Mouse (Mus musculus): ENCODE measurements at regions not wholly inside any gene's neighbourhood (a gene's known extent, or its start where the extent isn't known, plus 50 kb on each side); places are given as distances from the start of the nearest gene placed in this dataset.
A peak's percentile ranks its signal among the peaks of the same experiment; 100 is the strongest.
"Not testable (repeated sequence)": the region's sequence is repeated elsewhere in the genome, so short reads cannot be mapped to it uniquely, and the experiment has no call there.

DNA sequence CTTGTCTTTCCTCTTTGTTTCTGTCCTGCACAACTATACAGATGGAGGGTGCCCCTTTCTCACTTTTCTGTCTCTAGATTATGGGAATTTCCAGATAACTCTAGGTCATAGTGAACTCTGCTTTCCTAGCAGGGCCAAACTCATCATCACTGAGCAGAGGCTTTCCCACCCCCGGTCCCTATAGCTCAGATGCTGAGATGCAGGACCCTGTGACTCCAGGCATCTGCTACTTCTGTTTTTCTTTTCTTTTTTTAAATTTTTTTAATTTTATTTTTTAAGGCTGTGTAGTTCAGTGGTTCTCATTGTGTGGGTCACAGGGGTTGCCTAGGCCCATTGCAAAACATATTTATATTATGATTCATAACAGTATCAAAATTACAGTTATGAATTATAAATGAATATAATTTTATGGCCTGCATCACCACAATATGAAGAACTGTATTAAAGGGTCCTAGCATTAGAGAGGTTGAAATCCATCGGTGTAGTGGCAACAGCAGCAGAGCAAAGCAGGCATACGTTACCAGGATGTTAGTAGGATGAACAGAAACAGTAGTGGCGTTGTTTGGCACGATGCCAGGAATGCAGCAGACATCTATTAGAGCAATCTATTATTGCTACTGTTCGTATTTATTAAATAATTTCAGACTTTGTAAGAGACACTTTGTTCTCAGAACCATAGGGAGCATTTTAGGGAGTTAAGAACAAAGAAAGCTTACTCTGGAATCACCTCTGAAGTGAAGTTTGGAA is 343.8 kb downstream of the Edem1 start:
- no peak for ATAC-seq (ENCODE audit: low read depth)
- 56% methylated on average over 6 of the region's 6 CpGs for WGBS
- no peak overlapping the region for H3K4me3 ChIP-seq (ENCODE audit: low read depth, low read length)
- DNase-seq (ENCODE audit: low spot score), result no peak
- H3K4me1 ChIP-seq (ENCODE audit: control insufficient read depth, insufficient read depth, low read length), result no peaks in the 10 kb centered on the region
- no peaks in the 10 kb centered on the region for H3K27me3 ChIP-seq (replicated peaks; ENCODE audit: control insufficient read depth, insufficient read depth, low read length)
- H3K9me3 ChIP-seq (ENCODE audit: control insufficient read depth, low read length), result no peaks in the 10 kb centered on the region
- no peak overlapping the region for H3K4me2 ChIP-seq (ENCODE audit: low read depth, low read length)
- H3K9ac ChIP-seq (ENCODE audit: low read depth, low read length), result no peak overlapping the region
- H3K27ac ChIP-seq (replicated peaks; ENCODE audit: low read depth, low read length), result no peak overlapping the region
- H3K36me3 ChIP-seq (ENCODE audit: control insufficient read depth, insufficient read depth, low read length), result no peaks in the 10 kb centered on the region

GRCm38 (mm10) chr6:109173015-109173414 is 344.6 kb downstream of the Edem1 start:
- Histone ChIP-seq H3K9ac (ENCODE audit: low read depth, low read length) (no peak overlapping the region), H3K4me3 (ENCODE audit: low read depth, low read length) (no peak overlapping the region), H3K9me3 (ENCODE audit: control insufficient read depth, low read length) (no peaks in the 10 kb centered on the region), H3K36me3 (ENCODE audit: control insufficient read depth, insufficient read depth, low read length) (no peaks in the 10 kb centered on the region), H3K4me1 (ENCODE audit: control insufficient read depth, insufficient read depth, low read length) (no peaks in the 10 kb centered on the region), H3K27me3 (replicated peaks; ENCODE audit: control insufficient read depth, insufficient read depth, low read length) (no peaks in the 10 kb centered on the region), H3K4me2 (ENCODE audit: low read depth, low read length) (no peak overlapping the region), H3K27ac (replicated peaks; ENCODE audit: low read depth, low read length) (no peak overlapping the region)
- 78% methylated on average over 1 of the region's 1 CpGs for WGBS
- ATAC-seq (ENCODE audit: low read depth), result no peak
- DNase-seq (ENCODE audit: low spot score), result no peak

GRCm38 (mm10) chr6:109176876-109177275 is 348.4 kb downstream of the Edem1 start:
- no peaks in the 10 kb centered on the region for H3K27me3 ChIP-seq (replicated peaks; ENCODE audit: control insufficient read depth, insufficient read depth, low read length)
- no peaks in the 10 kb centered on the region for H3K36me3 ChIP-seq (ENCODE audit: control insufficient read depth, insufficient read depth, low read length)
- H3K4me1 ChIP-seq (ENCODE audit: control insufficient read depth, insufficient read depth, low read length), result no peaks in the 10 kb centered on the region
- H3K4me2 ChIP-seq (ENCODE audit: low read depth, low read length), result no peak overlapping the region
- no peak overlapping the region for H3K9ac ChIP-seq (ENCODE audit: low read depth, low read length)
- WGBS, result 35% methylated on average over 3 of the region's 3 CpGs
- H3K9me3 ChIP-seq (ENCODE audit: control insufficient read depth, low read length), result no peaks in the 10 kb centered on the region
- ATAC-seq (ENCODE audit: low read depth), result no peak
- no peak overlapping the region for H3K4me3 ChIP-seq (ENCODE audit: low read depth, low read length)
- no peak overlapping the region for H3K27ac ChIP-seq (replicated peaks; ENCODE audit: low read depth, low read length)
- peak; percentile 29 for DNase-seq (ENCODE audit: low spot score)

- Histone ChIP-seq H3K9me3 (ENCODE audit: control insufficient read depth, low read length) (no peaks in the 10 kb centered on the region), H3K4me1 (ENCODE audit: control insufficient read depth, insufficient read depth, low read length) (no peaks in the 10 kb centered on the region), H3K4me2 (ENCODE audit: low read depth, low read length) (no peak overlapping the region), H3K27me3 (replicated peaks; ENCODE audit: control insufficient read depth, insufficient read depth, low read length) (no peaks in the 10 kb centered on the region), H3K36me3 (ENCODE audit: control insufficient read depth, insufficient read depth, low read length) (no peaks in the 10 kb centered on the region), H3K4me3 (ENCODE audit: low read depth, low read length) (no peak overlapping the region), H3K27ac (replicated peaks; ENCODE audit: low read depth, low read length) (no peak overlapping the region), H3K9ac (ENCODE audit: low read depth, low read length) (no peak overlapping the region)
- WGBS, result 40% methylated on average over 3 of the region's 3 CpGs
- ATAC-seq (ENCODE audit: low read depth), result peak; percentile 22; the same call in 1 of the 2 replicates
- DNase-seq (ENCODE audit: low spot score), result peak; percentile 51
These were observed 354.4 kb downstream of the Edem1 start for GRCm38 (mm10) chr6:109182878-109183277.

GRCm38 (mm10) chr6:109193061-109193460 is 364.6 kb downstream of the Edem1 start:
- not testable (repeated sequence) for H3K4me2 ChIP-seq (ENCODE audit: low read depth, low read length); H3K9ac ChIP-seq (ENCODE audit: low read depth, low read length); DNase-seq (ENCODE audit: low spot score); H3K4me1 ChIP-seq (ENCODE audit: control insufficient read depth, insufficient read depth, low read length); H3K36me3 ChIP-seq (ENCODE audit: control insufficient read depth, insufficient read depth, low read length); H3K4me3 ChIP-seq (ENCODE audit: low read depth, low read length); H3K27me3 ChIP-seq (replicated peaks; ENCODE audit: control insufficient read depth, insufficient read depth, low read length); ATAC-seq (ENCODE audit: low read depth); H3K27ac ChIP-seq (replicated peaks; ENCODE audit: low read depth, low read length); H3K9me3 ChIP-seq (ENCODE audit: control insufficient read depth, low read length)
- whole genome bisulfite sequencing, result 76% methylated on average over 2 of the region's 2 CpGs

DNA sequence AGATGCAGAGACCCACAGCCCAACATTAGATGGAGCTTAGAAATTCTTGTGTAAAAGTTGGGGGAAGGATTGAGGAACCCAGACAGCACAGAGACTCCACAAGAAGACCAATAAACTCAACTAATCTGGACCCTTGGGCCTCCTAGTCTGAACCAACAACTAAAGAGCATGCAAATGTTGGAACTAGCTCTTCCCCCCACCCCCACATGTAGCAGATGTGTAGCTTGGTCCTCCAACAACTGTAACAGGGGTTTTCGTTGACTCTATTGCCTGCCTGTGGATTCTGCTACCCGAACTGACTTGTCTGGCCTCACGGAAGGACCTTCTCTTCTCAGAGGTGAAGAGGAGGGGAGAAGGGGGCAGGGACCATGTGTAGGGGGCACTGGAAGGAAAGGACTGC is 365.2 kb downstream of the Edem1 start:
- Histone ChIP-seq H3K9me3 (ENCODE audit: control insufficient read depth, low read length) (no peaks in the 10 kb centered on the region), H3K4me3 (ENCODE audit: low read depth, low read length) (no peak overlapping the region), H3K9ac (ENCODE audit: low read depth, low read length) (no peak overlapping the region), H3K4me1 (ENCODE audit: control insufficient read depth, insufficient read depth, low read length) (no peaks in the 10 kb centered on the region), H3K4me2 (ENCODE audit: low read depth, low read length) (no peak overlapping the region), H3K36me3 (ENCODE audit: control insufficient read depth, insufficient read depth, low read length) (no peaks in the 10 kb centered on the region), H3K27ac (replicated peaks; ENCODE audit: low read depth, low read length) (no peak overlapping the region), H3K27me3 (replicated peaks; ENCODE audit: control insufficient read depth, insufficient read depth, low read length) (no peaks in the 10 kb centered on the region)
- 92% methylated on average over 3 of the region's 3 CpGs for WGBS
- DNase-seq (ENCODE audit: low spot score) (no peak), ATAC-seq (ENCODE audit: low read depth) (no peak)

DNA sequence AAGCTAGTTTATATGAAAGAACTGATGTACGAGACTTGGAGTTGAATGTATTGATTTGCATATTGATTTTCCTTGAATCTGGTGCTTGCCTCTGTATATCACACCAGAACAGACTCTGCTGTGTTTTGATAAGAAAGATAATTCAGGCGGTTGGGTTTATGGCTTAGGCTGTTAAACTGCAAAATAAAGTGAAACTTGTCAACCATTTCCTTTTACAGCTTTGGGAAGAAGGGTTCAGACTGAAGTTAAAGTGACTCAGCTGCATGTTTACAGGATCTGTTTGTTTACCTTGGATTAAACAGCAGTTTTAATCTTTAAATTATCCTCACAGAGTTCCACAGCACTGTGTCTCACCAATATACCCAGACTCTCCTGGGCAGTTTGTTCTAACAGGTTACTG is 381.3 kb downstream of the Edem1 start:
- Histone ChIP-seq H3K9me3 (ENCODE audit: control insufficient read depth, low read length) (no peaks in the 10 kb centered on the region), H3K27me3 (replicated peaks; ENCODE audit: control insufficient read depth, insufficient read depth, low read length) (no peaks in the 10 kb centered on the region), H3K4me1 (ENCODE audit: control insufficient read depth, insufficient read depth, low read length) (no peaks in the 10 kb centered on the region), H3K9ac (ENCODE audit: low read depth, low read length) (no peak overlapping the region), H3K27ac (replicated peaks; ENCODE audit: low read depth, low read length) (no peak overlapping the region), H3K4me3 (ENCODE audit: low read depth, low read length) (no peak overlapping the region), H3K36me3 (ENCODE audit: control insufficient read depth, insufficient read depth, low read length) (no peaks in the 10 kb centered on the region), H3K4me2 (ENCODE audit: low read depth, low read length) (no peak overlapping the region)
- DNase-seq (ENCODE audit: low spot score), result no peak
- 79% methylated on average over 2 of the region's 2 CpGs for WGBS
- no peak for ATAC-seq (ENCODE audit: low read depth)

DNA sequence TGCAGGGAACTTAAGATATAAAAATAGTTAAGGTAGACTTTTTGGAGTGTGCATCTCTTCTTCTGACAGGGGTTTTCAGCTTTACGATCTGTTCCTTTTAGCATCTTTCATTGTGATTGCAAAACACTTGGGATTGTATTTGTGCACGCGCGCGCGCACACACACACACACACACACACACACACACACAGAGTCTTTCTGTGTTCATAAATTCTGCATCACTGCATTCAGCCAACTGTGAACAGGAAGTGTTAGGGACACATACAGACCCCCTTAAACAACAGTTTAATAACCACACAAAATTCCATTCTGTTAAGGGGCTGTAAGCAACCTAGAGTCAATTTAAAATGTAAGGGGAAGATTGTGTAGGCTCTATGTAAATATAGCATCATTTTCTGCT is 401.9 kb downstream of the Edem1 start:
- H3K27me3 ChIP-seq (replicated peaks; ENCODE audit: control insufficient read depth, insufficient read depth, low read length), result no peaks in the 10 kb centered on the region
- H3K9ac ChIP-seq (ENCODE audit: low read depth, low read length), result no peak overlapping the region
- WGBS, result 94% methylated on average over 6 of the region's 6 CpGs
- DNase-seq (ENCODE audit: low spot score) (no peak), ATAC-seq (ENCODE audit: low read depth) (no peak)
- H3K27ac ChIP-seq (replicated peaks; ENCODE audit: low read depth, low read length), result no peak overlapping the region
- H3K9me3 ChIP-seq (ENCODE audit: control insufficient read depth, low read length), result no peaks in the 10 kb centered on the region
- H3K4me3 ChIP-seq (ENCODE audit: low read depth, low read length), result no peak overlapping the region
- no peaks in the 10 kb centered on the region for H3K4me1 ChIP-seq (ENCODE audit: control insufficient read depth, insufficient read depth, low read length)
- no peak overlapping the region for H3K4me2 ChIP-seq (ENCODE audit: low read depth, low read length)
- H3K36me3 ChIP-seq (ENCODE audit: control insufficient read depth, insufficient read depth, low read length), result no peaks in the 10 kb centered on the region

DNA sequence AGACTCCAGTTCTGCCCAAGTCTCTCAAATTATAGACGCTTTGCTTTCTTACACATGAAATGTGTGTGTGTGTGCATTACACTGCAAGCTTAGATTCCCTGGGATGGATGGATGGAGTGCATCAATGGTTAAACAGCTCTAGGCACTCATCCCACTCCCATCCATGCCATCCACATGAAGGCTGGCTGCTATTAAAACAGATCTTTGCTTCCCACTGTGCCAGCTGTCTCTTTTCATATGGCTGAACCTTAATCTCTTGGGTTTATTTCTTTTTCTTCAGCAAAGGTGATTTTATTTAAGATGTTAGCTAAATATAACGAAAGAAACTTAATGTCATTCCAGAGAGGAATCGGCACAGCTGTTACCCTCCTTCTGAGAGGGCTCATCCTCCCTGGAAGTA is 405.0 kb downstream of the Edem1 start:
- DNase-seq (ENCODE audit: low spot score) (no peak), ATAC-seq (ENCODE audit: low read depth) (no peak)
- H3K27ac ChIP-seq (replicated peaks; ENCODE audit: low read depth, low read length), result no peak overlapping the region
- no peak overlapping the region for H3K4me2 ChIP-seq (ENCODE audit: low read depth, low read length)
- WGBS, result 70% methylated on average over 3 of the region's 3 CpGs
- no peak overlapping the region for H3K4me3 ChIP-seq (ENCODE audit: low read depth, low read length)
- H3K4me1 ChIP-seq (ENCODE audit: control insufficient read depth, insufficient read depth, low read length), result no peaks in the 10 kb centered on the region
- no peak overlapping the region for H3K9ac ChIP-seq (ENCODE audit: low read depth, low read length)
- H3K27me3 ChIP-seq (replicated peaks; ENCODE audit: control insufficient read depth, insufficient read depth, low read length), result no peaks in the 10 kb centered on the region
- H3K9me3 ChIP-seq (ENCODE audit: control insufficient read depth, low read length), result no peaks in the 10 kb centered on the region
- no peaks in the 10 kb centered on the region for H3K36me3 ChIP-seq (ENCODE audit: control insufficient read depth, insufficient read depth, low read length)

All from embryonic facial prominence, embryonic 14.5 days (tissue).